Comparison of ENCODE assay signal across 25 mouse cellular contexts in genomic region chr4:107109181-107109580, GRCm38 (mm10). TPM values are rescaled to one million over a fixed set of nuclear protein-coding genes. Genes with fewer than 3 reads are reported as not detected.
DNase-seq lines count a peak whose midpoint lies in the region; ATAC-seq lines count a peak whose summit lies in the region.
"Not testable (repeated sequence)": the region's sequence is repeated elsewhere in the genome, so short reads cannot be mapped to it uniquely, and the experiment has no call there.
"Had no signal": no experiment of that assay in that cellular context is flagged by ENCODE, and none has a peak within 500 bp of the region (broad histone marks: within the 10 kb centered on the region; RNA-seq: fewer than 3 reads in every experiment).

No protein-coding gene starts in this region.

- H3K9ac ChIP-seq in liver, embryonic 13.5 days; liver, embryonic 16.5 days (ENCODE audit: low read depth, low read length); neural tube, embryonic 11.5 days (ENCODE audit: low read length): not testable (repeated sequence)

- H3K4me1 ChIP-seq in liver, embryonic 13.5 days (replicated peaks): peaks cover 17% of the 10 kb centered on the region
- H3K4me1 ChIP-seq in liver, embryonic 16.5 days (ENCODE audit: control insufficient read depth, low read depth, low read length): not testable (repeated sequence)
- H3K4me1 ChIP-seq in neural tube, embryonic 11.5 days (ENCODE audit: control insufficient read depth, insufficient read depth, low read length): peaks cover 18% of the 10 kb centered on the region

- not testable (repeated sequence) for H3K27ac ChIP-seq in liver, embryonic 13.5 days; liver, embryonic 16.5 days (ENCODE audit: low read length)
- H3K27ac ChIP-seq in neural tube, embryonic 11.5 days (ENCODE audit: low read depth, low read length): peak overlapping the region; percentile 24; the same call in 1 of the 2 replicates

- DNase-seq in MEL-GATA-1-ER (ENCODE audit: extremely low read depth, low read depth) (peak; percentile 43), liver (peak; percentile 46)
- DNase-seq in liver, embryonic 13.5 days: peak; percentile 53
- DNase-seq in neural tube, embryonic 11.5 days (ENCODE audit: low spot score): not testable (repeated sequence)

- H3K36me3 ChIP-seq in liver, embryonic 13.5 days; liver, embryonic 16.5 days (ENCODE audit: control insufficient read depth, insufficient read depth); neural tube, embryonic 11.5 days (ENCODE audit: control insufficient read depth, insufficient read depth, low read length): not testable (repeated sequence)

- H3K4me2 ChIP-seq in liver, embryonic 13.5 days; liver, embryonic 16.5 days (ENCODE audit: low read depth, low read length); neural tube, embryonic 11.5 days (ENCODE audit: low read depth): not testable (repeated sequence)

- WGBS in liver, embryonic 13.5 days (ENCODE audit: insufficient replicate concordance): 60% methylated on average over 6 of the region's 6 CpGs
- WGBS in liver, embryonic 16.5 days (ENCODE audit: insufficient replicate concordance): 62% methylated on average over 6 of the region's 6 CpGs
- 93% methylated on average over 6 of the region's 6 CpGs for WGBS in neural tube, embryonic 11.5 days

- not testable (repeated sequence) for H3K27me3 ChIP-seq in liver, embryonic 13.5 days; liver, embryonic 16.5 days (ENCODE audit: control insufficient read depth, insufficient read depth, low read depth, low read length); neural tube, embryonic 11.5 days (ENCODE audit: control insufficient read depth, insufficient read depth, low read length)

- peak; percentile 50 for ATAC-seq in erythroblast, adult 5-6 weeks (replicated peaks; ENCODE audit: low FRiP score, poor library complexity, severe bottlenecking)
- ATAC-seq in liver, embryonic 13.5 days (ENCODE audit: low read depth): peak; percentile 93
- ATAC-seq in liver, embryonic 16.5 days (ENCODE audit: low read depth): peak; percentile 86
- ATAC-seq in neural tube, embryonic 11.5 days (ENCODE audit: insufficient read depth, low FRiP score, low TSS enrichment): not testable (repeated sequence)

- H3K9me3 ChIP-seq in liver, embryonic 13.5 days (replicated peaks); liver, embryonic 16.5 days (replicated peaks; ENCODE audit: control insufficient read depth, low read length); neural tube, embryonic 11.5 days (ENCODE audit: control insufficient read depth, low read length): not testable (repeated sequence)

- H3K4me3 ChIP-seq in liver, embryonic 13.5 days (replicated peaks); liver, embryonic 16.5 days (ENCODE audit: low read depth, low read length); neural tube, embryonic 11.5 days (ENCODE audit: low read depth, low read length): not testable (repeated sequence)

RNA-seq across cellular contexts. Expression of gene Cdcp2, which starts 12.5 kb away (rescaled TPM):
- 0.42 TPM in 1 of 2 replicates, not detected in the other for total RNA-seq in erythroblast, adult 5-6 weeks (2015; ENCODE audit: low replicate concordance)
- total RNA-seq in erythroblast, adult 5-6 weeks (2017; ENCODE audit: low replicate concordance): not detected in 2 replicates
- not detected in 2 replicates for polyA plus RNA-seq in liver, embryonic 13.5 days (2015; fragmentation: Nextera tagmentation; extraction: Ambion mirVana)
- polyA plus RNA-seq in liver, embryonic 16.5 days (2015; fragmentation: Nextera tagmentation; extraction: Ambion mirVana): not detected in 2 replicates
- 0.24 and 0.64 TPM in 2 replicates for polyA plus RNA-seq in neural tube, embryonic 11.5 days (2014; fragmentation: Nextera tagmentation; extraction: Ambion mirVana)
- total RNA-seq: adrenal gland, postnatal 25 days; common myeloid progenitor, adult 5-6 weeks; gastrocnemius, adult 18-20 months; gastrocnemius, postnatal 10 days; gastrocnemius, postnatal 36 days; granulocyte monocyte progenitor cell, adult 5-6 weeks; heart, adult 2 months; heart, postnatal 14 days; heart, postnatal 4 days had no signal
- polyA plus RNA-seq: activated CD4-positive, CD25-positive, alpha-beta regulatory T cell, adult 4 months; cerebellum, adult 2 months; embryonic facial prominence, embryonic 15.5 days; forebrain, embryonic 13.5 days; forebrain, embryonic 16.5 days; G1E; heart, adult 2 months; heart, embryonic 10.5 days; heart, embryonic 13.5 days; heart, embryonic 16.5 days; intestine, embryonic 14.5 days had no signal

RNA-seq across cellular contexts. Expression of gene Cyb5rl, which starts 42.4 kb away (rescaled TPM):
- 0.63 TPM in 1 of 2 replicates, not detected in the other for total RNA-seq in erythroblast, adult 5-6 weeks (2015; ENCODE audit: low replicate concordance)
- total RNA-seq in erythroblast, adult 5-6 weeks (2017; ENCODE audit: low replicate concordance): 0.28 and 0.34 TPM in 2 replicates
- polyA plus RNA-seq in liver, embryonic 13.5 days (2015; fragmentation: Nextera tagmentation; extraction: Ambion mirVana): 2.6 and 2.8 TPM in 2 replicates
- polyA plus RNA-seq in liver, embryonic 16.5 days (2015; fragmentation: Nextera tagmentation; extraction: Ambion mirVana): 1.3 and 1.8 TPM in 2 replicates
- 3.7 and 7.0 TPM in 2 replicates for polyA plus RNA-seq in neural tube, embryonic 11.5 days (2014; fragmentation: Nextera tagmentation; extraction: Ambion mirVana)

RNA-seq across cellular contexts. Expression of gene Mrpl37, which starts 42.5 kb away (rescaled TPM):
- total RNA-seq in erythroblast, adult 5-6 weeks (2015; ENCODE audit: low replicate concordance): 20.9 and 25.0 TPM in 2 replicates
- total RNA-seq in erythroblast, adult 5-6 weeks (2017; ENCODE audit: low replicate concordance): 5.4 and 17.2 TPM in 2 replicates
- 64.6 and 71.1 TPM in 2 replicates for polyA plus RNA-seq in liver, embryonic 13.5 days (2015; fragmentation: Nextera tagmentation; extraction: Ambion mirVana)
- 45.5 and 47.7 TPM in 2 replicates for polyA plus RNA-seq in liver, embryonic 16.5 days (2015; fragmentation: Nextera tagmentation; extraction: Ambion mirVana)
- polyA plus RNA-seq in neural tube, embryonic 11.5 days (2014; fragmentation: Nextera tagmentation; extraction: Ambion mirVana): 122 and 124 TPM in 2 replicates
